Mouse (Mus musculus): ENCODE results near the gene Acot6. TPM values are rescaled to one million over a fixed set of nuclear protein-coding genes. Genes with fewer than 3 reads are reported as not detected.
"Not testable (repeated sequence)": the region's sequence is repeated elsewhere in the genome, so short reads cannot be mapped to it uniquely, and the experiment has no call there.

Acot6 gene
- 1 to 10 TPM; 6.0 to 8.1 (median 7.0) TPM for total RNA-seq (2022)

DNA sequence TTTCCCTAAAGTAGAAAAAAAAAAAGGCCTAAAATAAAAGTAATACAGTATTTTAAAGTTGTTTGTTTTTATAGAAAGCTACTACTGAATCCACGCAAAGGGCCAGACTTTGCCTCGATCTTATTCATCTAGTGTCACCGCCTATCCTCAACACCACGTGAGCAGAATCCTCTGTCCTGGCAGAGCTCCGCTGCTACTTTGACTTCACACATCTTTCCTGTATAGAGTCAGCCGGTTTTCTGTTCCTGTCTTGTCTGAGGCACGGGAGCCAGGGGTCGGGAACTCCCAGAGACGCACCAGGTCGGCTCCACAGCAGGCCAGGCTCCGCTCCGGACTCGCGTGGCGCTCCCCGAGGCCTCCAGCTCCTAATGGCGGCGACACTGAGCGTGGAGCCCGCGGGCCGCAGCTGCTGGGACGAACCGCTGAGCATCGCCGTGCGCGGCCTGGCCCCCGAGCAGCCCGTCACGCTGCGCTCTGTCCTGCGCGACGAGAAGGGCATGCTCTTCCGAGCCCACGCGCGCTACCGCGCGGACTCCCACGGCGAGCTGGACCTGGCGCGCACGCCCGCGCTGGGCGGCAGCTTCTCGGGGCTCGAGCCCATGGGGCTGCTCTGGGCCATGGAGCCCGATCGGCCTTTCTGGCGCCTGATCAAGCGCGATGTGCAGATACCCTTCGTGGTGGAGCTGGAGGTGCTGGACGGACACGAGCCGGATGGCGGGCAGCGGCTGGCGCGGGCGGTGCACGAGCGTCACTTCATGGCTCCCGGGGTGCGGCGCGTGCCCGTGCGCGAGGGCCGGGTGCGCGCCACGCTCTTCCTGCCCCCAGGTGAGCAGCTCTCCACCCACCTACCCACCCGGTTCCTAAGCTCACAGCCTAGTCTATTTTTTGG, at the start of gene Acot6:
TSS of gene Acot6 (plus strand) at position 51 of the 889 bp plus-strand sequence.
- DNase-seq, result peak; percentile 18

DNA sequence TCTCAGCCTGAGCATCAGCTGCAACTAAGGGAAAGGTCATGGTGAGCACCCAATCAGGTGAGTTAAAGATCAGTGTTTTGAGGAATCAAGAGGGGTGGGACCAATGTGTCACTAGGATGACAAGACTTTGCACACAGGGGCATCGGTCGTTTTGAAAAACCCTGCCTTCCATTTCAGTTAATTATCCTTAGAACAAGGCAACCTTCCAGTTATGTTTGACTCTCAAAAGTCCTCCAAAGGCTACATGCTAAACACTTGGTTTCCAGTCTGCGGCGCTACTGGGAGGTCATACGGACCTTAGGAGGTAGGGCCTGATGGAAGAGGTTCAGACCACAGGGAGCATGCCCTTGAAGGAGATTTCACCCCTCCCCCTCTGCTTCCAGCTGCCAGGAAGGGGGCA, 49.7 kb upstream of the Acot6 start:
- not testable (repeated sequence) for DNase-seq

DNA sequence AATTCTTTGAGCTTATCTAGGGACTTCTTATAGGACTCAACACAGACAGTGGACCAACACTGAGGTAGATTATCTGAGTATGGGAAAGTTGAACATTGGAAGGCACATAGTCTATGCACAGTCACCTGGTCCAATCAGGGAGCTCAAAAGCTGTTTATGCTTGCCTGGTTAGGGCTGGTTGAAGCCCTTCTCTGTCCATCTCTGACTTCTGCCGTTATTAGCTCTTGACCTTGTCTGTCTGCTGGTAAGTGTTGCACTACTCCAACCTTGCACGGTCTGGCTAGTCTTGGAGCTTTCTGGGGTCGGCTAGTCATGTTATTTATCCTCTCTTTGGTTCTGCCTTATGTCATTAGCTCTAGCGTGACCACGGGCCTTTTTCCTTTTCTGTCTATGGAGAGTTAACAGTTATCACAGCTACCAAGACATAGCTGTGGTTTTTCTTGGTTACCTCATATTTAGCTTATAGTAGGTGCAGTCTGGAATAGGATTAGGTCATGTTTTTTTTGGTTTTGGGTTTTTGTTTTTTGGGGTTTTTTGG, 48.4 kb upstream of the Acot6 start, which contains the start of gene Acot3:
TSS of gene Acot3 (plus strand) at position 208 of the 538 bp plus-strand sequence.
- DNase-seq, result no peak

DNA sequence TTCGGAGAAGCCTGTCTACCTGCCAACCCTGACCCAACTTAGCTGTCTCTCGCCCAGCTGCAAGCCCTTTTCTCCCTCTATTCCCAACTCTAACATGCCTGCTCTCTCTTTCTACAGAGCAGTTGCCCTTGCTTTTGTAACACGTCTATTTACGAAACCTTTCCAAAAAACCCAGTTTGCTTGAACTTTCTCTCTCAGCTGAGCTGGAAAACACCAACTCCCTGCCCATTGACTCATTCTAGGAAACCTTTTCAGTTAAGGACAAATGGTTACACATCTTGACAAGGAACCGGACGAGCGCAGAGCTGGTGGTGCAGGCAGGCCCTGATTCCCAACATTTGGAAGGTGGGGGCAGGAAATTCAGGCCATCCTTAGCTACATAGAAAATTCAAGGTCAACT, 47.8 kb upstream of the Acot6 start:
- DNase-seq, result no peak

DNA sequence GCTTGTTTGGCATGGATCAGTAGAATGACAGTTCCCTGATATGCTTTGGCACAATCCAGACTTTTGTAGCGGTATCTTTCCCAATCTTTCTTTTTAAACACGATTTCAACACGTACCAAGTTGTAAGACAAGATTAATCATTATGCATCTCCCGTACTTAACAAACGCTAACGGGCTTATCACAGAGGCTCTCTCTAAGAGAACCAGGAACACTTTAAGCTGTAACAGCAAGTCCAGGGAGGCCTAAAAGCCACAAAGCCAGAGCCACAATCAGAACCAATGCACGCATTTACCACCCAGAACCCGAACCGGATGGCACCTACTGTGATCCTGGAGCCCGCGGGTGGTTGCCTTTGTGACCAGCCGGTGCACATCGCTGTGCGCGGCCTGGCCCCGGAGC, 47.3 kb upstream of the Acot6 start:
- no peak for DNase-seq

DNA sequence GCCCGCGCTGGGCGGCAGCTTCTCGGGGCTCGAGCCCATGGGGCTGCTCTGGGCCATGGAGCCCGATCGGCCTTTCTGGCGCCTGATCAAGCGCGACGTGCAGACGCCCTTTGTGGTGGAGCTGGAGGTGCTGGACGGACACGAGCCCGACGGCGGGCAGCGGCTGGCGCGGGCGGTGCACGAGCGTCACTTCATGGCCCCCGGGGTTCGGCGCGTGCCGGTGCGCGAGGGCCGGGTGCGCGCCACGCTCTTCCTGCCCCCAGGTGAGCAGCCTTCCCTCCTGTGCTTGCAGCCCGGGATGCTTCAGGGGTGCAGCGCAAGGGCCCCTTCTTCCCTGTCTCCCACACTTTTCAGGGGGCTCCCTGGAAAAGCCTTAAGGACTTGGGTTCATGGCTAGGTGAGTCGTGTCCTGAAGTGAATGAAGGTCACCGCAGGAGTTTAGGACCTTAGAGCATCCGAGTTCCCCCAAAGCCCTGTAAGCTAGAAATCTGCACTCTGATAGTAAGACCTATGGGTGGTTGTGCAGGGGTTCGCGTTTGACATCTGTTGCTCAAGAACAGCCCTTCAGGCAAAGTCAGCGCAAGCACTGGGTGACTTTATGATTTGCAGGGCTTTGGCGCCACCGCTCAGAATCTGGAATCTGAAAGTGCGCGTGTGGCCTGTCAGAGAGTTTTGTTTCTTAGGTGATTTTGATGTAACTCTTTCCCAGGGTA, 46.6 kb upstream of the Acot6 start:
- DNase-seq, result no peak

DNA sequence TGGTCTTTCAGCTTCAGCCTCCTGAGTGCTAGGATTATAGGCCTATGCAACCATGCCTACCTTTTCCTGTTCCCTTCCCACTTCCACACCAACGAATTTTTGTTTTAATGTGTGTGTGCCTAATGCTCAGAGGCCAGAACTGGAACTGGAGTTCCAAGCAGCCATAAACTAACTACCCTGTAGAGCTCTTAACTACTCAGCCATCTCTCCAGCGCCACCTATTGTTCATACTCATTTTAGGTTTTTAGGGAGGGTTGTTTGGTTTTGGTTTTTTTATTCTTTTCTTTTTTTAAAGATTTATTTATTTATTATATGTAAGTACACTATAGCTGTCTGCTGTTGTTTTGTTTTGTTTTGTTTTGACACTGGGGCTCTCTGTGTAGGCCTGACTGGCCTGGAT, 39.5 kb upstream of the Acot6 start:
- DNase-seq, result no peak

DNA sequence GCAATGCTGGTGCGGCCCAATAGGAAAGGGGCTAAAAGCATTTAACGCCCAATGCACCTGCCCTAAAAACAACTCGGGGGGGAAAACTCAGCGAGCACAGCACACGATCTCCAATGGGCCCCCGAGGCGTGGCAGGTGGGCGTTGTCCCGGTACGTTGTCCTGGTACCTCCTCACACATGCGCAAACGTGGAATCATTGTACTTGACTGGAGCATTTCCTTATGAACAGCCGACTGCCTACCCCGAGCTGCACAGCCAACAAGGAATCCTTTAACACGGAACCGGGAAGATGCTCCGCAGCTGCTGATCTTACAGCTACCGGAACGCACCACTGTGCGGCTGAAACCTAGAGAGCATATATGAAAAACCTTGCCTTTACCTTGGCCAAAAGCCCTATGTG, 38.1 kb upstream of the Acot6 start:
- no peak for DNase-seq

DNA sequence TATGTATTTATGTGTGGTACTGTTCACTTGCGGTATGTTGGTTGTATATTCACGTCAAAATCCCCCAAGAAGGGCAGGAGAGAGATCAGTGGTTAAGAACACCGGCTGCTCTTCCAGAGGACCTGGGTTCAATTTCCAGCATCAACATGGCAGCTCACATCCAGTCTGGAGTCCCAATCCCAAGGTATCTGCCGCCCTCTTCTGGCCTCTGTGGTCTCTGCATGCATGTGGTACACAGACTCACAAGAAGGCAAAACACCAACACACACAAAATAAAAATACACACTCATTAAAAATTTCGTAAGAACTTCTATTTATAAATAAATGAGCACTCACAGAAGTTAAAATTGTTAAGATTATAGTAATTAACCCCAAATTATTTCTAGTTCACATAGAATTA, 37.2 kb upstream of the Acot6 start:
- no peak for DNase-seq

DNA sequence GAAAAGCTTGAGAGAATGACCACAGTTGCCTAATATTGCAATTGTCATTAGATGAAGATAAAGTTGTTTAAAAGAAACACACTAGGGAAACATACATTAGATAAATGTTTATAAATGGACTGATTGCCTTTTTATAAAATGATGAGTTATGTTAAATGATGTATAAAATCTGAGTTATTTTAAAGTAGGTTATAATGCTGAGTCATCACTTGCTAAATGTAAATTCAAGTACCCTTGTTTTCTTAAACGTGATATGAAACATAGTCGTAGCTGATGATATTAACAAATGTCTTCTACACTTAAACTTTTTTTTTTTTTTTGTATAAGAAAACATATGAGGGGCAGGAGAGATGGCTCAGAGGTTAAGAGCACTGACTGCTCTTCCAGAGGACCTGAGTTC, 36.6 kb upstream of the Acot6 start:
- no peak for DNase-seq

DNA sequence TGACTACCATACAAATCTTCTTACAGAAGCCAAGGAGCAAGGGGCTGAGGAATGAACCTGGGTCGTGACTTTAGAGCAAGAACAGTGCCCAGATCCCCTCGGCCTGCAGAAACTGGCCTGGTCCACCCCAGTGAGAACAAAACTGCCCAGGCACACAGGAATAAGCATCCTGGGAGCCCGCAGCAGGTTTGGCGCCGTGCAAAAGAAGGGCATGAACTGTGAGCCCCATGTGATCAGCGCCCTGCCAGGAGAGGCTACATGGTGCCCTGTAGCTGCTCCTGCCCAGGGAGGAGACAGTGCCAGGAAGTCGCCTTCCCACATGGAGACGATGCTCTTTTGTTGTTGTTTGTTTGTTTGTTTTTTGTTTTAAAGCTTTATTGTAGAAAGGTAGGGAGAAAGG, 35.8 kb upstream of the Acot6 start:
- DNase-seq, result no peak

DNA sequence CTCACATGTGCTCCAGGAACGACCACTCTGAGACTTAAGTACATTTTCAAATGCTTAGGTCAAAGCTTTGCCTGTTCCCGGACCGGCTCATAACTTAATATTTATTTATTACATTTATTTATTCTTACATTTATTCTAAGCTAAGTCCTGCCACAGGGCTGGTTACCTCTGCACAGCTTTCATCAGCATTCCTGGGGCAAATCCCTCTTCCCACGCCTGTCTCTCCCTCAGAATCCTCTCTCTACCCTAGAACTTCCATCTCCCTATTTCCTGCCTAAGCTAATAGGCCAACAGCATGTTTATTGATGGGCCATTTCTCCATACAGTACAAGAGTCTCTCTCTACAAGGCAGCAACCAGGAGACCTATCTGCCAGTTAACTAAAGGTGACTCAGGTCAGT, 32.7 kb upstream of the Acot6 start:
- DNase-seq, result no peak

DNA sequence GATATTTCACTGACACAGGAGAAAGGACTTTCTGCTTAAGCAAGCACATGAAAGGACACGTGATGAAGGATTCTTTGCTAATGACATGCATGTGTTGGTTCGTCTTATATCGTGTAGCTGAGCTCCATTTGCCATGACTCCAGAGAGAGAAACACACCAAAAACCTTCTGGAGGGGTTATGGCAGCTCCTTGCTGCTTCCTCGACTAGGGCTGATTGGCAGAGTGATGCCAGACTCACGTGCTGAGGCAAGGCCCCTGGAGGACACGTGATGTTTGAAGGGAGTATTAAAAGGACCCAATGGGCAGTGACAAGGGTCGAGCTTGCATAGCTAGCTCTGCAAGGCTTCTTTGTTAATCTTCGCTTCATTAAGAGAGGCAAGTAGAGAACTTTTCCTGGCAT, 32.2 kb upstream of the Acot6 start:
- DNase-seq, result no peak

DNA sequence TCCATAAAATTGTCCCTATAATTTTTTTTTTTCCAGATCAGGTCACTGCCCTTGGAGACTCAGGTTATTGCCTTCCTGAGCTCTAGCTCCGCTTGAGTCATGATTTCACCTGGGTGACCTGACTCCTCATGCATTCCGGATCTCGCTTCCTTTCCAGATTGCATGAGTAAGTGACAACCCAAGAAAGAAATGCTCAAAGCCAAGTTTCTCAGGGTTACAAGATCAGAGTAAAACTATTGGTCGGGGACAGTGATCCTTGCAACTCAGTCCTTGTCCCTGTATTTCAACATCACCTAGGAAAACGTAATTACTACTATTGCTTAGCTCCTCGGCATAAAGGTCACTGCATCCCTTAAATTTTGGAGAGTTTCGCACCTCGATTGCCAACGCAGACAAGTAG, 31.5 kb upstream of the Acot6 start, which contains the start of gene Acot5:
TSS of gene Acot5 (plus strand) at position 340 of the 400 bp plus-strand sequence.
- DNase-seq, result no peak

DNA sequence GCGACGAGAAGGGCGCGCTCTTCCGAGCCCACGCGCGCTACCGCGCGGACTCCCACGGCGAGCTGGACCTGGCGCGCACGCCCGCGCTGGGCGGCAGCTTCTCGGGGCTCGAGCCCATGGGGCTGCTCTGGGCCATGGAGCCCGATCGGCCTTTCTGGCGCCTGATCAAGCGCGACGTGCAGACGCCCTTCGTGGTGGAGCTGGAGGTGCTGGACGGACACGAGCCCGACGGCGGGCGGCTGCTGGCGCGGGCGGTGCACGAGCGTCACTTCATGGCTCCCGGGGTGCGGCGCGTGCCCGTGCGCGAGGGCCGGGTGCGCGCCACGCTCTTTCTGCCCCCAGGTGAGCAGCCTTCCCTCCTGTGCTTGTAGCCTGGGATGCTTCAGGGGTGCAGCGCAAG, 30.9 kb upstream of the Acot6 start:
- peak; percentile 25 for DNase-seq

DNA sequence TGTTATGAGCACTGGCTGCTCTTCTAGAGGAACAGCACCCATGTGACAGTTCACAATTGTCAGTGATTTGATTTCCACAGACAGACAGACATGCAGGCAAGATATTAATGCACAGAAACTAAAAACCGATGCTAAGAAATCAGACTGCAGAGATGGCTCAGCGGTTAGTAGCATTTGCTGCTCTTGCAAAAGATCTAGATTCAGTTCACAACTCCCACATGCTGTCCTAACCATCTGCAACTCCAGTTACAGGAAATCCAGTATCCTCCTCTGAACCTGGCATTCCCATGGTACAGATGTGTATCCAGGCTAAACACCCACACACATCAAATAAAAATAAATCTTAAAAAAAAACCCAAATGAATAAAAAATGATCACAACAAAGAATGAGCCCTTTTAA, 28.8 kb upstream of the Acot6 start:
- DNase-seq, result no peak

DNA sequence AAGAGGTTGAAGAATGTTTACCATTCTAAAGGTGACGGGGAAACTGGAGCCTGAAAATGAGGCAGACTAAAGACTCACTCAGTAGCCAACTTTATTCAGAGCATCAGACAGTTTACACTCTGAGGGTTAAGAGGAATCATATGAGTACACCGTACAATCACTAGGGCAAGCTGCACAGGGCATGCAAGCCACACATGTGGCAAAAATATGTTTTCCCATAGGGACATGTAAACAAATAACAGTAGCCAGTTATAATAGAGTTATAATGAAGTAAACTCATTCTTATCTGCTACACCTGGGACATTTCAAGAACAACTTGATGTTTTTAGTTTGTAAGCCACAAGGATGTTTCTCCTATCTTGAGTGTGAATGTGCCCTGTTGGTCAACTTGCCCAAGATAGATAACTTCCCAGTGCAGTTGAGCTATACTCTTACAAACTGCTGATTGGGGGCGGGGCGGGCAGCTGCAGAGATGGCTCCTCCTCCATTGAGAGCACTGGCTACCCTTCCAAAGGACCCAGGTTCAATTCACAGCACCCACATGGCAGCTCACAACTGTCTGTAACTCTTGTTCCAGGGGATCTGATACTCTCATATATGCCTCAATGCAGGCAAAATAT, 23.0 kb upstream of the Acot6 start:
- DNase-seq, result no peak

DNA sequence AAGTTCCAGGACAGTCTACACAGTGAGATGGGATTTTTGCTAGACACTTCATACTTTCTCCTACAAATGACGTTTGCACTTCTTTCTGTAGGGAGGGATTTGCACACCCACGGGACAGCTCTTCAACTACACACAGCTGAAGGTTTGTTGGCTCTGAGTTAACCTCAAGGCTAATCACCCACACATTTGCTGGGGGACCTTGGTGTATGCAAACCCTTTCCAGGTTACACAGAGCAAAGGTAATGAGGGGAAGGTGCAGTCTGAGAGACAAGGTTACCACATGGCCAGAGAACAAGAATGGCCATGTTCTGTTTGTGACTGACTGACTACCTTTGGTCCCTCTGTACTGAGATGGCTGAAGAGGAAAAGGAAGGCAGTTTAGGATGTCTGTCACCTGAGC, 16.6 kb upstream of the Acot6 start:
- DNase-seq, result no peak

DNA sequence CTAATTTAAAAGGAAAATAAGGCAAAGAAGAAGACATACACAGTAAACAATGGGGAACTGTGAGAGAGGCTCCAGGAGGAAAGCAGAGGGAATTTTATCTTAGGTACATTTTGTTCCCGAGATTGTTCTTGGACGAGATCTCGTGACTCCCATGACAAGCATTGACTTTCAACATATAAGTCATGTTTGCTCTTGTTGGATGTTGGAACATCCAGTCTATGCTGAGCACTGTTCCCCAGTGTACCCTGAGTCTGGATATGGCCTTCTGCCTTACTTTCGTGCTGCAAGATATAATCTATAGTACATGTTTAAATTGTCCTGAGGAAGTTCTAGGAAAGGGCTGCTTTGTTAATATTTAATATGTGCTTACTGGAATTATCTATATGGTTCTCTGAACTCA, 15.9 kb upstream of the Acot6 start:
- DNase-seq, result no peak

DNA sequence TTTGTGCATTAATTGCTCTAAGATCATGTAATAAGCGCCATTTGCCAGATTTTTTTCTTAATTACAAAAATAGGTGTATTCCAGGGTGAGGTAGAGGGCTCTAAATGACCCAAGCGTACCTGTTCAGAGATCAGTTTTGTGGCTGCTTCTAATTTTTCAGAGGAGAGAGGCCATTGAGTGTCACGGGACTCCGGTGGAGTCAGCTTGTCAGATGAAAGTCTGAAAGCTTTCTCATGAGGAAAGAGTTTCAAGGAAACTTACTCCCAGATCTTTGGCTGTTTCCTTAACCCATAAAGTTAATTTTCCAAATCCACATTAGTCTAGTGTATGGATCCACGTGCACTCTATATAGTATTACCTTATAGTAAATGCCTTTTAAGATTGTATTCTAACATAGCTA, 5.8 kb upstream of the Acot6 start:
- DNase-seq, result not testable (repeated sequence)

DNA sequence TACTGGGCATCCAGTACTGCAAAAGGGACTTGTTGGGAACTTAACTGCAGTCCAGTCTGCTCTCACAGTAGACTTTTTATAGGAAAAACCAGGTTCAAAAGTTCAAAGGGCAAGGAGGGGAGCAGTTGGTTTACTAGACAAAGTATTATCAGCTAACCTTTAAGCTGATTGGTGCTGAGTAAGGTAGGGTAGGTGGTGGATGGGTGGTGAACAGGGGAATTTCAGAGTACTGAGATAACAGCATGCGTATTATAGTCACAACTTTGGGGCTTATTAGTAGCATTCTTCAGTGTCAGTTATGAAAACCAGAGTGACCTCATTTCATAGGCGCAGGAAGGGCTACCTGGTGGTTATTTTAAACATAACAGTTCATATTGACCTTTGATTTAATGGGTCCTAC, 849 bp upstream of the Acot6 start:
- DNase-seq, result no peak

DNA sequence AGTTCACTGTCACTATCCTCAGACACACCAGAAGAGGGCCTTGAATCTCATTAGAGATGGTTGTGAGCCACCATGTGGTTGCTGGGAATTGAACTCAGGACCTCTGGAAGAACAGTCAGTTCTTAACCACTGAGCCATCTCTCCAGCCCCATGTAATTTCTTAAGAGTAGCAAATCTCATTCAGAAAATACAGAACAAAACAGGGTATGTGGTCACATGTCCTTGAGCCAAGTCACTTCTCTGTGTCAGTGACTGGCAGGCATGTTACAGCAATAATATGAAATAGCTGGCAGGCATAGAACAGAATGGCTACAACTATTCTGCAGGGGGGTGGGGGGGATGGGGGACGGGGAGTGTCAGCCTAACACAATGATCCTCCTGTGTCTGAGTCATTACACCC, 383 bp upstream of the Acot6 start:
- no peak for DNase-seq

DNA sequence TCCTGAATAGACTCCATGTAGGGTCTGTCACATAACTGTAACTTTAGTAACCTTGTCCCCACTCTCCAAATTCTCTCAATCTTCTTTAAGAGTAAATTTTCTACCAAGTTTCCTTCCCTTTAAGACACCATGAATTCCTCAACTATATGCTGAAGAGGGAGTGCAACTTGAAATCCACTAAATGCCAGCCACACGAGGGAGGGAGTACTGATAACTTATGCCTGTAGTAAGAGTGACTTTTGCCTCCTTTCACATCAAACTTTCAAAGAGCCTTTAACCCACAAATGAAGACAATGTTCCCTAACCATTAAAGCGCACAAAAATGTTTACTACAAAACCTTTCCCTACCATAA, 1.0 kb downstream of the Acot6 start:
- DNase-seq, result no peak
